Mouse (Mus musculus) kidney, adult 11 months (tissue): Measurements from ENCODE around the gene Plpp6.
"Not testable (repeated sequence)": the region's sequence is repeated elsewhere in the genome, so short reads cannot be mapped to it uniquely, and the experiment has no call there.

Experiments
- DNase-seq: peaks from one replicate; pipeline ENCODE4 v3.0.0; 2022

The Plpp6 gene

GRCm38 (mm10) chr19:28989515-28989914 lies 25.8 kb downstream of the Plpp6 start:
- no peak for DNase-seq

GRCm38 (mm10) chr19:28990194-28990589 lies 26.4 kb downstream of the Plpp6 start, which contains the start of gene Cdc37l1:
Gene Cdc37l1 (plus strand): TSS chr19:28990352.
- peak; percentile 98 for DNase-seq

GRCm38 (mm10) chr19:28990590-28991221 lies 27.0 kb downstream of the Plpp6 start:
- no peak for DNase-seq

GRCm38 (mm10) chr19:28991391-28991790 lies 27.6 kb downstream of the Plpp6 start:
- DNase-seq = no peak

DNA sequence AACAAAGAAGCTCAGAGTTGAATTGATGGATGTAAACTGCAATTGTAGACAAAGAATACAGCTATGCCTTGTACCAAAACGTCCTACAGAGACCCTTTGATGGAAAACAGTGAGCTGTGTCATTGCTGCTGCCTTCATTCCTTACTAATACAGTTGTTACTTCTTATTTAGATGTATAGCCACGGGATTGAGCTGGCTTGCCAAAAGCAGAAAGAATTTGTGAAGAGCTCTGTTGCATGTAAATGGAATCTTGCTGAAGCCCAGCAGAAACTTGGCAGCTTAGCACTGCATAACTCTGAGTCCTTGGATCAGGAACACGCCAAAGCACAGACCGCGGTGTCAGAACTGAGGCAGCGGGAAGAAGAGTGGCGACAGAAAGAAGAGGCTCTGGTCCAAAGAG lies 31.1 kb downstream of the Plpp6 start:
- no peak for DNase-seq

- DNase-seq = no peak
Observed at GRCm38 (mm10) chr19:28995366-28995765, 31.6 kb downstream of the Plpp6 start.

DNA sequence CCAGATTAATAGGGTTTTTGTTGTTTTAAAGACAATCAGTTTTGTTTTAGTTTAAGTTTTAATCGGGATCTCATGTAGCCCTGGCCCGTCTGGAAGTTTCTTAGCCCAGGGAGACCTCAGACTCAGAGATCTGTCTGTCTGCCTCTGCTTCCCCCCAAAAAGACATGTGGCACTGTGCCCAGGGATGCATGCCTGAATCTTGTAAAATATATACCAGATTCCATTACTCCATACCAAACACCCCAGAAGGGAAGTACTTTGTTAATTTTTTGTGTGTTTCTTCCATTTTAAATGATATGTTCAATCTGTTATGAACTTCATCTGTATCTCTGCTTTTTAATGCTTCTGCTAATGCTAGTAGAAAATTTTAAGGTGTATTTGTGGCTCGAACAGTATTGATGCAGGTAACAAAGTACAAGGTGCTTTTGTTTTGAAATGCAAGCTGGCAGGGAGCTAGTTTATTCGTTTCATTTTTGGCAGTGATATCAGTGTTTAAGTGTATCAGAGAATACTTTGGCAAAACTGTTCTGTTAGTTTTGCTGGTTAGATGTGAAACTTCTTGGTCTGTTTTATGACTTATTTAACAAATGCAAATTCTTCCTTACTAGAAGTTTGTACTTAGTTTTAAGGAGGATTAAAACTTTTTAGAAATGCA lies 34.4 kb downstream of the Plpp6 start:
- no peak for DNase-seq

DNA sequence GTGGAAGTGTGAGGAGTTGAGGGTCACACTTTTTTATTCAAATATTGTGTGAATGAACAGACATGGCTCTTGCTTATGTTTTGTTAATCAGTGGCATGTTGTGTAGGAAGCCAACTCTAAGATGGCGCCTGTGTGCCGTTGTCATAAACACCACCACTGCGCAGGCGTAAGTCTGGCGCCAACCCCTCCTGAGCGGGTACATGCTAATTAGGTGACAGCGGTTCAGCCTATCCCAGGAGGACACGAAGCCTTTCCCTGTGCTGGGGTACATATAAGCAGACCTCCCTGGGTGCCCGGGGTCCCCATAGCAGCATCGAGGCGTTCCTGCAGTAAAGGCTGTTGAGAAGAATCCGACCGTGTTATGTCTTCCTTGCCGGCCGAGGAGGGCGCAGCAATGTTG lies 36.6 kb downstream of the Plpp6 start:
- DNase-seq = not testable (repeated sequence)

DNA sequence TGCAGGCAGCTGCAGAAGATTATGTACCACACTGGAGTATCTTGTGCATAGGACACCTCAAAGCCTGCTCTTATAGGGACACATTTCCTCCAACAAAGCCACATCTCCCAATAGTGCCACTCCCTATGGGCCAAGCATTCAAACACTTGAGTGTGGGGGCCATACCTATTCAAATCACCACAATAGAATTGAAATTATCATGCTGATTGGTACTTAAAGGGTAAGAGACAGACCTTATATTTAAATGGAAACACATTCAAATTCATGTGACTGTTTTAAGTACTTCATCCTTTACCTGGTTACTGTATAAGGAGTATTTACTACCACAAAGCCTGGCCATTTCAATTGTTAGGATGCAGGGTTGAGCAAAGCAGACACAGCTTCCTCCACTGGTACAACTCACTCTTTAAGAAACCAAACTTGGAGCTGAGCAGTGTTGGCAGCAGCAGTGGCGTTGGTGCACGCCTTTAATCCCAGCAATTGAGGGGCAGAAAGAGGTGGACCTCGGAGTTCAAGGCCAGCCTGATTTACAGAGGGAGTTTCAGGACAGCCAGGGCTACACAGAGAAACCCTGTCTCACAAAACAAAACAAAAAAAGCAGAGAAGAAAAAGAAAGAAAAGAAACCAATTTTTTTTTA lies 44.4 kb downstream of the Plpp6 start:
- DNase-seq = no peak

DNA sequence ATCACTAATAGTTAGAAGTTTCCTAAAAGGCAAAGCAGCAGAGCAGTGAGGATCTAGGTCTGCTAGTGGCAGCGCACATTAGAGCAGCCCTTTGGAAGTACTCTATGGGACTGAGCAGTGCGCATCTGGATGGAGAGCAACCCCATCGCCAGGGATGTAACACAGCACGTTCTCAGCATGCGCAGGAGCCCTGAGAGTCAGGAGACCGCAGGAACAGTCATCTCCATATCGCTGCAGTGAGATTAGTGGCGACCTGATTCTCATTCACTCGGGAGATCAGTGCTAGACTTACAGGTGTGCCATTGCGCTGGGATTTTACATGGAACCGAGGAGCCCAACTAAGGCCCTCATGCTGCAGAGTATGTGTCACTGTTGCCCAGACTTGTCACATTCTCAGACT lies 45.3 kb downstream of the Plpp6 start:
- no peak for DNase-seq

GRCm38 (mm10) chr19:29011355-29011990 lies 47.7 kb downstream of the Plpp6 start:
- no peak for DNase-seq

- no peak for DNase-seq
Observed at GRCm38 (mm10) chr19:29014466-29015055, 50.8 kb downstream of the Plpp6 start.

GRCm38 (mm10) chr19:29015410-29016203 lies 51.9 kb downstream of the Plpp6 start:
- DNase-seq = no peak

- no peak for DNase-seq
Observed at GRCm38 (mm10) chr19:29016204-29016765, 52.5 kb downstream of the Plpp6 start.
